Mouse (Mus musculus) midbrain, postnatal 0 days (tissue): ENCODE results near the gene Zfp777. TPM values are rescaled to one million over a fixed set of nuclear protein-coding genes. Genes with fewer than 3 reads are reported as not detected.

Source experiments
- ATAC-seq: fragments of 200-750 bp; cut with Nextera tagmentation; 2 replicates; pipeline ENCODE4 v1.8.0; 2017; ENCODE audit warnings: moderate number of reproducible peaks, mild to moderate bottlenecking, moderate TSS enrichment, moderate library complexity; ENCODE audit not compliant: low FRiP score
- DNase-seq: peaks from one replicate; pipeline ENCODE4 v3.0.0-alpha.2; 2015; ENCODE audit warnings: low spot score
- H3K27ac ChIP-seq: fragments of 300-500 bp; sonication (generic); 2 replicates; pipeline ENCODE4 v1.5.1; 2014; ENCODE audit warnings: low read depth, mild to moderate bottlenecking, low read length, mixed read lengths
- H3K27me3 ChIP-seq: fragments of 300-500 bp; sonication (generic); 2 replicates; pipeline ENCODE4 v1.6.1; 2014; ENCODE audit warnings: low read length, control low read depth, mixed read lengths; ENCODE audit not compliant: insufficient read depth
- H3K36me3 ChIP-seq: fragments of 300-500 bp; sonication (generic); 2 replicates; pipeline ENCODE4 v1.6.1; 2014; ENCODE audit warnings: low read length, control low read depth, mixed read lengths; ENCODE audit not compliant: insufficient read depth
- H3K4me1 ChIP-seq: fragments of 300-500 bp; sonication (generic); 2 replicates; pipeline ENCODE4 v1.6.1; 2014; ENCODE audit warnings: mild to moderate bottlenecking, control low read depth, antibody characterized with exemption, low read length, mixed read lengths; ENCODE audit not compliant: insufficient read depth
- H3K4me2 ChIP-seq: fragments of 300-500 bp; sonication (generic); 2 replicates; pipeline ENCODE4 v1.6.1; 2014; ENCODE audit warnings: low read depth, mild to moderate bottlenecking, low read length, mixed read lengths; ENCODE audit not compliant: poor library complexity, severe bottlenecking
- H3K4me3 ChIP-seq: fragments of 300-500 bp; sonication (generic); 2 replicates; pipeline ENCODE4 v1.5.1; 2014; ENCODE audit warnings: low read depth, mild to moderate bottlenecking, low read length, moderate library complexity
- H3K9ac ChIP-seq: fragments of 300-500 bp; sonication (generic); replicated peaks from 2 replicates; pipeline ENCODE4 v1.6.1; 2014; ENCODE audit warnings: mild to moderate bottlenecking, low read length, moderate library complexity, mixed read lengths; ENCODE audit not compliant: poor library complexity, severe bottlenecking
- H3K9me3 ChIP-seq: fragments of 300-500 bp; sonication (generic); 2 replicates; pipeline ENCODE4 v1.6.1; 2016; ENCODE audit warnings: low read length, control low read depth
- CTCF ChIP-seq: IDR thresholded peaks from 2 replicates; pipeline ENCODE4 v1.5.1; 2016; ENCODE audit warnings: antibody characterized with exemption, mild to moderate bottlenecking
- WGBS: fragments of 180-500 bp; shearing (Covaris S2); extraction: QIAGEN DNeasy Blood & Tissue Kit; methylation state at CpG from one replicate; pipeline ENCODE4 v1.1.7; 2014; 5-methylcytosine and 5-hydroxymethylcytosine counted together
- polyA plus RNA-seq: library from polyadenylated mRNA; unstranded; fragments of >200 nt; fragmentation: Nextera tagmentation; extraction: Ambion mirVana; gene quantifications from 2 replicates; pipeline ENCODE4 v1.2.1, GENCODE M21; 2015
- total RNA-seq: library from RNA; depleted of rRNA; stranded (reverse); fragments of >200 nt; gene quantifications from 2 replicates; pipeline ENCODE4 v1.2.3, GENCODE M21; 2014

Zfp777 gene
- total and polyA plus RNA-seq, 2 experiments from 2014 or later, result 18.1 to 37.5 TPM

DNA sequence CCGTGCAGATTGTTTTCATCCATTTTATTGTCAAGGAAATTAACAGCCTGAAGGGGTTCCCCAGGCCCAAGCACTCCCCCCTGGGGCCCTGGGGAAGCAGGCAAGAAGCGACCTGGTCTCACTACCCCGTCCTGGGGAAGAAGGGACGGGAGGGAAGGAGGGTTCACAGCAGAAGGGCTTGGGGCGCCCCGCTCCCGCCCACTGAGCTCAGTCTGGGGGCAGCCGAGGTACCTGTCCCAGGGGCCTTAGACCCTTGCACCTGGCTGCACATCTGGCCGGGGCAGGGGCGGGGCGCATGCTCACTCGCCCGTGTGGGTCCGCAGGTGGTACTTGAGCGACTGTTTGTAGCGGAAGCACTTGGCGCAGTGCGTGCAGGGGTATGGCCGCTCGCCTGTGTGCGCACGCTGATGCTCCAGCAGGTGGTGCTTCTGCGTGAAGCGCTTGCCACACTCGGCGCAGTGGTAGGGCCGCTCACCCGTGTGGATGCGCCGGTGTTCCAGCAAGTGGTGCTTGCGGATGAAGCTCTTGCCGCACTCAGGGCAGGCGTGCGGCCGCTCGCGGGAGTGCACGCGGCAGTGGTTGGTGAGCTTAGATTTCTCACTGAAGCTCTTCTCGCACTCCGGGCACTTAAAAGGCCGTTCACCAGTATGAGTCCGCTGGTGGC, 24.2 kb downstream of the Zfp777 start:
- H3K36me3 ChIP-seq, result peaks cover 59% of the 10 kb centered on the region
- no peak overlapping the region for H3K9ac ChIP-seq
- ATAC-seq (peak; percentile 69; the same call in 1 of the 2 replicates), DNase-seq (peak; percentile 10)
- H3K4me3 ChIP-seq, result no peak overlapping the region
- WGBS, result 75% methylated on average over 37 of the region's 43 CpGs
- H3K4me2 ChIP-seq, result no peak overlapping the region
- TF ChIP-seq CTCF, result peak; percentile 8; the same call in 1 of the 2 replicates
- no peak overlapping the region for H3K27ac ChIP-seq
- no peaks in the 10 kb centered on the region for H3K27me3 ChIP-seq
- no peaks in the 10 kb centered on the region for H3K4me1 ChIP-seq
- H3K9me3 ChIP-seq, result peaks cover 16% of the 10 kb centered on the region

DNA sequence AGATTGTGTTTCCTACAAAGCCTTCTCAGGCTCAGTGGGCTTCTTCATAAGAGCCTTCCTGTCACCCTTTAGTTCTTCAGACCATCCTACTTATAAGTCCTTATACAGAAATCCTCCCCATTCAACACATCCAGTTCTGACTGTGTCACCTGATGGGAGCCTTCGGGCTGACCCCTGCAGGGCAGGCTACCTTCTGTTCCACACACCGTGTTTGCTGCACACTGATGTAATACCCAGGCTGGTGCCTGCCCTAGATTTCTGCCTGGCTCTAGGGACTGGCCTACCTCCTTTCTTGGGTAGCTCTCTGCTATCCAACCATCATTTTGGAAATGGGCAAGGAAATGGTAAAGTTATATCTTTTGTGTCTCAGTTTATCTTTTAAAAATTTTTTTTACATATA, 26.0 kb downstream of the Zfp777 start:
- Histone ChIP-seq H3K4me3 (no peak overlapping the region), H3K27me3 (no peaks in the 10 kb centered on the region), H3K9ac (no peak overlapping the region), H3K4me2 (no peak overlapping the region), H3K4me1 (no peaks in the 10 kb centered on the region), H3K27ac (no peak overlapping the region), H3K36me3 (peaks cover 44% of the 10 kb centered on the region), H3K9me3 (peaks cover 16% of the 10 kb centered on the region)
- TF ChIP-seq CTCF, result no peak
- no peak for DNase-seq
- 89% methylated on average over 2 of the region's 2 CpGs for WGBS
- no peak for ATAC-seq

DNA sequence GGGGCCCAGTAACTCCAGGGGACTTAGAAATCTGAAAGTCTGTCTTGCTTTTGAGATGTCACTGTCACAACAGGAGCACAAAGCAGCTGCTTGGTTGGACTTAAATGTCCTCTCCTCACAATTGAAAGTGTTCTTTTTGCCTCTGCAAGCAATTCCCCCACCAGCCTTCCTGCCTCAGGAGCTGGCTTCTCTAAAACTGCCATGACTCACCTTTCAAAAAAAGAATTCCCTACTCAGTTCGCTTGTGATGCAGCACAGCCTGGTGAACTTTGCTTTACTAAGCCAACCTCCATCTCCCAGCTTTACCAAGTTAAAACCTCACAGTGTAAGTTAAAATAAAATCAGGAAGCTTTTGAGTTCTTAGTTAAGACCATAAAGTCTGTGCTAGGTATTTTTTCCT, 27.0 kb downstream of the Zfp777 start:
- Histone ChIP-seq H3K27me3 (no peaks in the 10 kb centered on the region), H3K9ac (no peak overlapping the region), H3K4me3 (no peak overlapping the region), H3K4me2 (no peak overlapping the region), H3K36me3 (peaks cover 36% of the 10 kb centered on the region), H3K4me1 (no peaks in the 10 kb centered on the region), H3K27ac (no peak overlapping the region), H3K9me3 (peaks cover 16% of the 10 kb centered on the region)
- TF ChIP-seq CTCF, result no peak
- ATAC-seq (no peak), DNase-seq (no peak)
- WGBS, result 72% methylated on average over 1 of the region's 1 CpGs

DNA sequence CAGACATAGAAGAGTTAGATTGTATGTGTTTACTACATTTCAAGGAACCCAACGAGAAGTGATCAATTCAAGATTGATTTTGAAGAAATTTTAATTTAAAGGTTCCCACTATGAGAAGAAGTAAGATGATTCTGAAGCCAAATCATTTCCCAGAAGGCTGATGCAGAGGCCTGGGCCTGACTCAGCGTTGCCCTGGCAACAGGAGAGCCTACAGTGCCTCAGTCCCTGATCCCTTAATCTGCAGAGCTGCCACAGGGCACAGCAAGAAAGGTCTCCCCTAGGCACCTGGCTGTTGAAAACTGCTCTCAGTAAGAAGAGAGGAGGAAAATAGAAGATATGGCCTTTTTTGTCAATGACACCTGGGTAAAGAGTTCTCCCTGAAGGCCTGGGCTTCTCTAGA, 28.7 kb downstream of the Zfp777 start:
- Histone ChIP-seq H3K9ac (no peak overlapping the region), H3K4me3 (no peak overlapping the region), H3K27ac (peak overlapping the region; percentile 7), H3K4me2 (no peak overlapping the region), H3K36me3 (peaks cover 22% of the 10 kb centered on the region), H3K4me1 (no peaks in the 10 kb centered on the region), H3K27me3 (no peaks in the 10 kb centered on the region), H3K9me3 (peaks cover 9% of the 10 kb centered on the region)
- ATAC-seq (no peak), DNase-seq (peak; percentile 18)
- TF ChIP-seq CTCF, result no peak
- WGBS, result 43% methylated on average over 2 of the region's 2 CpGs

DNA sequence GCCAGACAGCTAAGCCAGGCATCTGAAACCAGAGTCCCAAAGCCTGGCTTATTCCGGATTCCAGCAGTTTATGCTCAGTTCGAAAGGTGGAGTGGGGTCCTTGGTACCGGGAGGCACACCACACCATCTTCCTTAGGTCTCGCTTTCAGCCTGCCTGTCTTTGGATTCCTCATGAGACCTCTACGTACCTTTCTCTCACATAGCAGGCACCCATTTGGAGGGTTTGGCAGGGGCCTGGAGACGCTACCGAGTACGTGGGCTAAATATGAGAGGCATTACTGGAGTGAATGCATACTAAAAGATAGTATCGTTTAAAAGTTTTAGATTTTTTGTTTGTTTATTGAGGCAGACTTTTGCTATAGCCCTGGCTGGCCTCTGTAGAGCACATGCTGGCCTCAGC, 31.9 kb downstream of the Zfp777 start:
- Histone ChIP-seq H3K4me3 (no peak overlapping the region), H3K4me1 (no peaks in the 10 kb centered on the region), H3K27me3 (no peaks in the 10 kb centered on the region), H3K9me3 (no peaks in the 10 kb centered on the region), H3K4me2 (no peak overlapping the region), H3K27ac (no peak overlapping the region), H3K36me3 (no peaks in the 10 kb centered on the region; the same call in 1 of the 2 replicates), H3K9ac (no peak overlapping the region)
- ATAC-seq, result no peak
- 95% methylated on average over 9 of the region's 9 CpGs for WGBS
- TF ChIP-seq CTCF, result no peak
- DNase-seq, result no peak

DNA sequence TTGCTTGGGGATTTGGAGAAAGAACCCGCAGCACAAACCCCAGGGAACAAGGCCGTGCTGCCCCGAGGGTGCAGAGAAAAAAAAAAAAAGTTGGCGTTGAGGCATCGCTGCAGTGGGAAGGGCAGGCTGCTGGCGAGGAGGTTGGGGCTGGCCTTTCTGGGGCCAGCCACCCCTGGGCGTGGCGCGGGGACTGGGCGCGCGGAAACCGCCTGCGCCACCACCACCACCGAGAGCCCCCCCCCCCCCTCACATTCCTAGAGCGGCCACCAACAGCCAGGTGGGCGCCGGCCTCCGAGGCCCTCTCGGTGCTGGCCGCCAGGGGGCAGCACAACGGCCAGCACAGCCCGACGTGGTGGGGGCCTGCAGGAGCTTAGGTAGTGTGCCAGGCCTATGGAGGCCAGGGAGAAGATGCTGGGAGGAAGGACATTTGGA, 32.6 kb downstream of the Zfp777 start:
- peak; percentile 95 for TF ChIP-seq CTCF
- peak; percentile 84 for DNase-seq
- ATAC-seq, result peak; percentile 95
- Histone ChIP-seq H3K9ac (peak overlapping the region; percentile 70), H3K4me3 (peak overlapping the region; percentile 41), H3K36me3 (no peaks in the 10 kb centered on the region; the same call in 1 of the 2 replicates), H3K9me3 (no peaks in the 10 kb centered on the region), H3K27ac (no peak overlapping the region), H3K4me2 (peak overlapping the region; percentile 64), H3K4me1 (no peaks in the 10 kb centered on the region), H3K27me3 (no peaks in the 10 kb centered on the region)
- WGBS, result 0% methylated on average over 24 of the region's 24 CpGs
